Mouse (Mus musculus): Measurements from ENCODE around the gene Ppm1l. TPM values are rescaled to one million over a fixed set of nuclear protein-coding genes. Genes with fewer than 3 reads are reported as not detected.

The Ppm1l gene
- polyA plus RNA-seq, 1 experiment from 2014 or later: 24.4 TPM

GRCm38 (mm10) chr3:69319061-69319720, 2.5 kb downstream of the Ppm1l start:
- no peaks in the 10 kb centered on the region for H3K27me3 ChIP-seq (replicated peaks; ENCODE audit: control insufficient read depth, insufficient read depth, low read length)
- no peak overlapping the region for H3K27ac ChIP-seq (ENCODE audit: low read length)
- ATAC-seq: no peak
- no peak overlapping the region; the same call in 1 of the 2 replicates for H3K9ac ChIP-seq (replicated peaks; ENCODE audit: low read depth, low read length)
- WGBS: 79% methylated on average over 6 of the region's 6 CpGs
- H3K4me3 ChIP-seq (replicated peaks; ENCODE audit: low read length): peak overlapping the region; percentile 77
- H3K36me3 ChIP-seq (ENCODE audit: control insufficient read depth, insufficient read depth): no peaks in the 10 kb centered on the region
- no peaks in the 10 kb centered on the region for H3K9me3 ChIP-seq (ENCODE audit: control insufficient read depth, low read length)
- peak overlapping the region; percentile 66 for H3K4me2 ChIP-seq (ENCODE audit: low read length)
- H3K4me1 ChIP-seq (replicated peaks; ENCODE audit: control insufficient read depth, insufficient read depth, low read length): peaks cover 35% of the 10 kb centered on the region

DNA sequence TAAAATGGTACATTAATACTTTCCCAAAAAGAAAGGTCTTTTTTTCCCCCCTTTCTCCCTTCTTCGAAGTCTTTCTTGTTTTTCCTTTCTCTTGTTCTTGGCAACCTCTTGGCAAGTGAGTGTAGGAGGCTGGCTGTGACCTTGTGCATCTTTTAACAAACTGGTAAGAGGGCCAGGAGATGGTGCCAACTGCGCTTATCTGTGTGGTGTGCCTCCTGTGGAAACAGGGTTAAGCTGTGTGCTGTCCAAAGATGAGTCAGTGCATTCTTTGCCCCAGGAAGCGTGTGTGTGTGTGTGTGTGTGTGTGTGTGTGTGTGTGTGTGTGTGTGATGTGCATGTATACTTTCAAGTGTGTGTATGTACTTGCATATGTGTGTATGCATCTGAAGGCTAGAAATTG, 7.3 kb downstream of the Ppm1l start:
- no peaks in the 10 kb centered on the region for H3K27me3 ChIP-seq (replicated peaks; ENCODE audit: control insufficient read depth, insufficient read depth, low read length)
- WGBS: 78% methylated on average over 3 of the region's 3 CpGs
- no peak overlapping the region for H3K4me3 ChIP-seq (replicated peaks; ENCODE audit: low read length)
- H3K36me3 ChIP-seq (ENCODE audit: control insufficient read depth, insufficient read depth): no peaks in the 10 kb centered on the region
- H3K27ac ChIP-seq (ENCODE audit: low read length): no peak overlapping the region
- no peak overlapping the region for H3K4me2 ChIP-seq (ENCODE audit: low read length)
- H3K4me1 ChIP-seq (replicated peaks; ENCODE audit: control insufficient read depth, insufficient read depth, low read length): peaks cover 22% of the 10 kb centered on the region
- no peak overlapping the region for H3K9ac ChIP-seq (replicated peaks; ENCODE audit: low read depth, low read length)
- H3K9me3 ChIP-seq (ENCODE audit: control insufficient read depth, low read length): no peaks in the 10 kb centered on the region
- ATAC-seq: no peak

- no peak overlapping the region for H3K4me3 ChIP-seq (replicated peaks; ENCODE audit: low read length)
- no peaks in the 10 kb centered on the region for H3K36me3 ChIP-seq (ENCODE audit: control insufficient read depth, insufficient read depth)
- H3K4me1 ChIP-seq (replicated peaks; ENCODE audit: control insufficient read depth, insufficient read depth, low read length): peaks cover 3% of the 10 kb centered on the region; the same call in 1 of the 2 replicates
- 83% methylated on average over 5 of the region's 5 CpGs for whole genome bisulfite sequencing
- no peak overlapping the region for H3K27ac ChIP-seq (ENCODE audit: low read length)
- no peak overlapping the region for H3K9ac ChIP-seq (replicated peaks; ENCODE audit: low read depth, low read length)
- H3K4me2 ChIP-seq (ENCODE audit: low read length): no peak overlapping the region
- no peak for ATAC-seq
- H3K9me3 ChIP-seq (ENCODE audit: control insufficient read depth, low read length): no peaks in the 10 kb centered on the region
- no peaks in the 10 kb centered on the region for H3K27me3 ChIP-seq (replicated peaks; ENCODE audit: control insufficient read depth, insufficient read depth, low read length)
Measured at GRCm38 (mm10) chr3:69329910-69330309, 13.2 kb downstream of the Ppm1l start.

- Histone ChIP-seq H3K9me3 (ENCODE audit: control insufficient read depth, low read length) (no peaks in the 10 kb centered on the region), H3K27me3 (replicated peaks; ENCODE audit: control insufficient read depth, insufficient read depth, low read length) (no peaks in the 10 kb centered on the region), H3K27ac (ENCODE audit: low read length) (no peak overlapping the region), H3K4me2 (ENCODE audit: low read length) (no peak overlapping the region), H3K36me3 (ENCODE audit: control insufficient read depth, insufficient read depth) (no peaks in the 10 kb centered on the region), H3K4me1 (replicated peaks; ENCODE audit: control insufficient read depth, insufficient read depth, low read length) (peaks cover 3% of the 10 kb centered on the region; the same call in 1 of the 2 replicates), H3K4me3 (replicated peaks; ENCODE audit: low read length) (no peak overlapping the region), H3K9ac (replicated peaks; ENCODE audit: low read depth, low read length) (no peak overlapping the region)
- 68% methylated on average over 9 of the region's 9 CpGs for WGBS
- no peak for ATAC-seq
Measured at GRCm38 (mm10) chr3:69333819-69334218, 17.2 kb downstream of the Ppm1l start.

DNA sequence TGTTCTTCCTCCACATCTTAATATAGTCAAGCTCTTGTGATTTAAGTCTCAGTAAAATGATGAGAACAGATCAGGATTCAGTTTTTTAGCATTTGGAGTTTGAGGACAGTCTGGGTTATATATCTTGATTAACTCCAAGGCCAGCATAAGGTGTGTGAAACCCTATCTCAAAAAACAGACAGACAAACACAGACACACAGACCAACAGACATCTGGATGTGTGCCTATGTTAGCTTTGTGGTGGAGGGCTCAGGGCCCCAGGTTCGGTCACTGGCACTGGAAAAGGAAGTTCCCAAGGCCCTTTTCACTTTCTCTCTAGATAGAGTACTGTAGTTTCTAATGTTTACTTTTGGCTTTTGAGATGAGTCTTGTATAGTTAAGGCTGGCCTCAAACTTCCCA, 23.8 kb downstream of the Ppm1l start:
- Histone ChIP-seq H3K4me2 (ENCODE audit: low read length) (no peak overlapping the region), H3K27me3 (replicated peaks; ENCODE audit: control insufficient read depth, insufficient read depth, low read length) (no peaks in the 10 kb centered on the region), H3K27ac (ENCODE audit: low read length) (no peak overlapping the region), H3K36me3 (ENCODE audit: control insufficient read depth, insufficient read depth) (no peaks in the 10 kb centered on the region), H3K4me3 (replicated peaks; ENCODE audit: low read length) (no peak overlapping the region), H3K9ac (replicated peaks; ENCODE audit: low read depth, low read length) (no peak overlapping the region), H3K9me3 (ENCODE audit: control insufficient read depth, low read length) (no peaks in the 10 kb centered on the region), H3K4me1 (replicated peaks; ENCODE audit: control insufficient read depth, insufficient read depth, low read length) (peaks cover 13% of the 10 kb centered on the region)
- ATAC-seq: no peak
- 68% methylated on average over 1 of the region's 1 CpGs for WGBS

DNA sequence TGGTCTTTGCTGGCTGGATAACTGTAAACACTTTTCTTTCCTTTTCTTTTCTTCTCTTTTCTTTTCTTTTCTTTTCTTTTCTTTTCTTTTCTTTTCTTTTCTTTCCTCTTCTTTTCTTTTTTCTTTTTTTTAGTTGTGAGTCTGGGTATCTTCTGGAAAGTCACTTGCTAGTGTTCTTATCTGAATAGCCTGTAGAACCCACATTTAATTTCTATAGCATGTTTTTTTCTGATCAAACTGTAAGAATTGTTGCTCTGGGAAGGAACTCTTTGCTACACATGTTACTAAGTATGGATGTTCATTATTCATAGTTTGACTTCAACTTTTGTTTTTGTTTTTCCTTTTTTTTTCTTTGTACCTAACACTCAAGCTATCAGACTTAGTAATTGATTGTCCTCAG, 24.3 kb downstream of the Ppm1l start:
- Histone ChIP-seq H3K4me2 (ENCODE audit: low read length) (no peak overlapping the region), H3K36me3 (ENCODE audit: control insufficient read depth, insufficient read depth) (no peaks in the 10 kb centered on the region), H3K27me3 (replicated peaks; ENCODE audit: control insufficient read depth, insufficient read depth, low read length) (no peaks in the 10 kb centered on the region), H3K9ac (replicated peaks; ENCODE audit: low read depth, low read length) (no peak overlapping the region), H3K9me3 (ENCODE audit: control insufficient read depth, low read length) (no peaks in the 10 kb centered on the region), H3K4me3 (replicated peaks; ENCODE audit: low read length) (no peak overlapping the region), H3K4me1 (replicated peaks; ENCODE audit: control insufficient read depth, insufficient read depth, low read length) (peaks cover 13% of the 10 kb centered on the region), H3K27ac (ENCODE audit: low read length) (no peak overlapping the region)
- no peak for ATAC-seq

DNA sequence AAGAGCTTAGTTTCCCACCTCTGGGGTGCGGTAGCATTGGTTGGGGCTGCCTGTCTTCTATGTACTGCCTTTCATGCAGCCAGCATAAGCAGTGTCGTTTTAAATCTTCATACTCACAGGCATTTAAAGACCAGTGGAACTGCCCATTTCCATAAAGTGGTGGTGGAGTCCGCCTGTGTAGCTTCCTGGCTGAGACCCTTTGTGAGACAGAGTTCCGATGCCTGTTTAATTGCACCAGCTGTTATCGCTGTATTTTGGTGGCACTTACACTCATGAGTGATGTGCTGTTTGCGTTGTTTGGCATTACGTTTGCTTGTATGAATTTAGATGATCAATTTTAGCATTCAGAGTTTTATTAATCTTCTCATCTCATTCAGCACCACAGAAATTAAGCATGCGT, 24.9 kb downstream of the Ppm1l start:
- H3K9me3 ChIP-seq (ENCODE audit: control insufficient read depth, low read length): no peaks in the 10 kb centered on the region
- H3K4me2 ChIP-seq (ENCODE audit: low read length): no peak overlapping the region
- peak; percentile 69 for ATAC-seq
- H3K4me3 ChIP-seq (replicated peaks; ENCODE audit: low read length): no peak overlapping the region
- peaks cover 13% of the 10 kb centered on the region for H3K4me1 ChIP-seq (replicated peaks; ENCODE audit: control insufficient read depth, insufficient read depth, low read length)
- no peak overlapping the region for H3K9ac ChIP-seq (replicated peaks; ENCODE audit: low read depth, low read length)
- H3K27me3 ChIP-seq (replicated peaks; ENCODE audit: control insufficient read depth, insufficient read depth, low read length): no peaks in the 10 kb centered on the region
- 44% methylated on average over 8 of the region's 8 CpGs for WGBS
- H3K27ac ChIP-seq (ENCODE audit: low read length): no peak overlapping the region
- H3K36me3 ChIP-seq (ENCODE audit: control insufficient read depth, insufficient read depth): no peaks in the 10 kb centered on the region

GRCm38 (mm10) chr3:69342247-69342921, 25.7 kb downstream of the Ppm1l start:
- no peak overlapping the region for H3K4me3 ChIP-seq (replicated peaks; ENCODE audit: low read length)
- no peak overlapping the region for H3K27ac ChIP-seq (ENCODE audit: low read length)
- no peaks in the 10 kb centered on the region for H3K27me3 ChIP-seq (replicated peaks; ENCODE audit: control insufficient read depth, insufficient read depth, low read length)
- no peaks in the 10 kb centered on the region for H3K9me3 ChIP-seq (ENCODE audit: control insufficient read depth, low read length)
- H3K4me1 ChIP-seq (replicated peaks; ENCODE audit: control insufficient read depth, insufficient read depth, low read length): peaks cover 13% of the 10 kb centered on the region
- no peak for ATAC-seq
- no peak overlapping the region for H3K9ac ChIP-seq (replicated peaks; ENCODE audit: low read depth, low read length)
- no peaks in the 10 kb centered on the region for H3K36me3 ChIP-seq (ENCODE audit: control insufficient read depth, insufficient read depth)
- H3K4me2 ChIP-seq (ENCODE audit: low read length): no peak overlapping the region
- 87% methylated on average over 8 of the region's 8 CpGs for WGBS

DNA sequence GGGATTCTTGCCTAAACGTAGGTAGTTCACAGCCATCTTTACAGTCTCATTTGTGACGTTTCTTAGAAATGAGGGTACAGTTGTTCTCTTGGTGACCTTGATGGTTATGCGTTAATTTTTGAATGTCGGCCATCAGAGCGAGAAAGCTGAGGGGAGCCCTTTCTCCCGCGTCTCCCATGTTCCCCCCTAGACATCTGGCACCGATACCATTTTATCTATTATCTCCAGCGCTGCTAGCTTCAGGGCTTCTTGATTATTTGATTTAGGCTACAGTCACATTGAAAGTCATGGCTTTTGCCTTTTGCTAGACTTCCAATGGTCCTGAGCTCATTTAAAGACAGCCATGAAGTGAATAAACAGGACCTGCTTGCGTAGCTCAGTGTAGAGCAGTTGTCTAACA, 26.5 kb downstream of the Ppm1l start:
- Histone ChIP-seq H3K36me3 (ENCODE audit: control insufficient read depth, insufficient read depth) (no peaks in the 10 kb centered on the region), H3K4me1 (replicated peaks; ENCODE audit: control insufficient read depth, insufficient read depth, low read length) (peaks cover 13% of the 10 kb centered on the region), H3K27me3 (replicated peaks; ENCODE audit: control insufficient read depth, insufficient read depth, low read length) (no peaks in the 10 kb centered on the region), H3K9ac (replicated peaks; ENCODE audit: low read depth, low read length) (no peak overlapping the region), H3K4me3 (replicated peaks; ENCODE audit: low read length) (no peak overlapping the region), H3K9me3 (ENCODE audit: control insufficient read depth, low read length) (no peaks in the 10 kb centered on the region), H3K27ac (ENCODE audit: low read length) (no peak overlapping the region), H3K4me2 (ENCODE audit: low read length) (no peak overlapping the region)
- ATAC-seq: no peak
- 82% methylated on average over 10 of the region's 10 CpGs for WGBS
